Comparison of ENCODE assay signal across 11 mouse cellular contexts in the genomic region with DNA sequence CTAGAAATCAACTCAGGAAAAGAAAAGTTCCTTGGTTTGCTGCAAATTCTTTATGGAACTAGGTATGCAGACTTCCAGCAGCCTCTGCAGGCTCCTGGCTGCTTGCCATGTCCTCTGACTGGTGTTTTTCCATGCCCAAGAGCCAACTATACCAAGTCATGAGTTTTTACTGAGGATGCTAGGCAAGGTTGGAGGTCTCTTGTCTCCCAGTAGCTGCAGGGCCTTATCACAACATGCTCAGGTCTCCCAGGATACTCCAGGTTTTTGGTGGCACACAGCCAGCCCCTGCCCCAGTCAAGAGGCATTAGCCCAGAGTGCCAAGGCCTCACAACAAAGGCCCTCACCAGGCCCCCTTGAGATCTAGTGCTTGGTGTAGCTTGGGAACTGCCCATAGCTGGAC.
DNase-seq lines count a peak whose midpoint lies in the region; ATAC-seq lines count a peak whose summit lies in the region.
"Had no signal": no experiment of that assay in that cellular context is flagged by ENCODE, and none has a peak within 500 bp of the region (broad histone marks: within the 10 kb centered on the region; RNA-seq: fewer than 3 reads in every experiment).

No protein-coding gene starts in this region.

- H3K9ac ChIP-seq in heart, embryonic 14.5 days (ENCODE audit: low read length): no peak overlapping the region
- H3K9ac ChIP-seq in lung, embryonic 15.5 days: no peak overlapping the region
- no peak overlapping the region for H3K9ac ChIP-seq in hindbrain, embryonic 16.5 days (ENCODE audit: low read depth, low read length)
- H3K9ac ChIP-seq: hindbrain, embryonic 14.5 days; midbrain, embryonic 13.5 days had no signal

- ATAC-seq in heart, embryonic 14.5 days (ENCODE audit: insufficient number of reproducible peaks, insufficient read depth, low FRiP score, low read depth): 0 out of 2 replicates have a peak, but pooled peaks have one; percentile 31
- peak; percentile 77 for ATAC-seq in lung, embryonic 15.5 days (ENCODE audit: borderline replicate concordance, extremely low read depth, low FRiP score, low TSS enrichment)
- no peak for ATAC-seq in hindbrain, embryonic 16.5 days
- ATAC-seq in erythroblast, adult 5-6 weeks (replicated peaks; ENCODE audit: low FRiP score, poor library complexity, severe bottlenecking): no peak
- ATAC-seq: midbrain, embryonic 13.5 days had no signal

- H3K36me3 ChIP-seq in heart, embryonic 14.5 days (ENCODE audit: control insufficient read depth, insufficient read depth, low read length): no peaks in the 10 kb centered on the region
- no peaks in the 10 kb centered on the region for H3K36me3 ChIP-seq in lung, embryonic 15.5 days
- H3K36me3 ChIP-seq in hindbrain, embryonic 16.5 days (ENCODE audit: control insufficient read depth, insufficient read depth, low read length): no peaks in the 10 kb centered on the region
- H3K36me3 ChIP-seq: forebrain, embryonic 10.5 days; midbrain, embryonic 13.5 days had no signal

- peaks cover 9 to 15% of the 10 kb centered on the region in 2 experiments for H3K4me1 ChIP-seq in heart, embryonic 14.5 days (ENCODE audit: control insufficient read depth in 2 of 2, insufficient read depth in 2 of 2, low read length in 2 of 2)
- no peaks in the 10 kb centered on the region for H3K4me1 ChIP-seq in lung, embryonic 15.5 days
- no peaks in the 10 kb centered on the region for H3K4me1 ChIP-seq in hindbrain, embryonic 16.5 days (ENCODE audit: control insufficient read depth, insufficient read depth, low read depth, low read length)
- H3K4me1 ChIP-seq: forebrain, embryonic 10.5 days; midbrain, embryonic 13.5 days had no signal

- DNase-seq in heart, postnatal 25 days (ENCODE audit: low spot score): no peak
- peak; percentile 13 for DNase-seq in adrenal gland, adult 8-10 months
- DNase-seq in cerebellum, postnatal 36 days: peak; percentile 32 to 36
- no peak for DNase-seq in layer of hippocampus, postnatal 10 days (ENCODE audit: low spot score in 2 of 2)

- H3K4me3 ChIP-seq in heart, embryonic 14.5 days (ENCODE audit: control insufficient read depth in 1 of 2, insufficient read depth in 1 of 2, low read depth in 1 of 2, low read length in 2 of 2): no peak overlapping the region
- H3K4me3 ChIP-seq in lung, embryonic 15.5 days: no peak overlapping the region
- H3K4me3 ChIP-seq in hindbrain, embryonic 16.5 days (ENCODE audit: low read length): no peak overlapping the region
- H3K4me3 ChIP-seq: forebrain, embryonic 10.5 days; midbrain, embryonic 13.5 days had no signal

- no peaks in the 10 kb centered on the region for H3K9me3 ChIP-seq in heart, embryonic 14.5 days (ENCODE audit: control insufficient read depth, low read length)
- H3K9me3 ChIP-seq in lung, embryonic 15.5 days: no peaks in the 10 kb centered on the region
- no peaks in the 10 kb centered on the region for H3K9me3 ChIP-seq in hindbrain, embryonic 16.5 days (ENCODE audit: control insufficient read depth, low read length)
- H3K9me3 ChIP-seq: forebrain, embryonic 10.5 days; midbrain, embryonic 13.5 days had no signal

- H3K4me2 ChIP-seq in heart, embryonic 14.5 days (ENCODE audit: low read length): no peak overlapping the region
- no peak overlapping the region for H3K4me2 ChIP-seq in lung, embryonic 15.5 days
- no peak overlapping the region for H3K4me2 ChIP-seq in hindbrain, embryonic 16.5 days (ENCODE audit: low read length)
- H3K4me2 ChIP-seq: hindbrain, embryonic 14.5 days; midbrain, embryonic 13.5 days had no signal

- intact Hi-C loops in heart, postnatal 25 days (cut with DNase I): no loop called here

- H3K27me3 ChIP-seq in heart, embryonic 14.5 days (ENCODE audit: control insufficient read depth, insufficient read depth, low read length): no peaks in the 10 kb centered on the region
- no peaks in the 10 kb centered on the region for H3K27me3 ChIP-seq in lung, embryonic 15.5 days
- no peaks in the 10 kb centered on the region for H3K27me3 ChIP-seq in hindbrain, embryonic 16.5 days (replicated peaks; ENCODE audit: control insufficient read depth, insufficient read depth, low read length)
- H3K27me3 ChIP-seq: midbrain, embryonic 13.5 days had no signal

- peak overlapping the region; percentile 79 to 87 for H3K27ac ChIP-seq in heart, embryonic 14.5 days (replicated peaks in 1 of 2; ENCODE audit: control insufficient read depth in 1 of 2, insufficient read depth in 1 of 2, low read depth in 2 of 2, low read length in 2 of 2)
- H3K27ac ChIP-seq in lung, embryonic 15.5 days: peak overlapping the region; percentile 34; the same call in 1 of the 2 replicates
- H3K27ac ChIP-seq in hindbrain, embryonic 16.5 days (ENCODE audit: low read depth, low read length): no peak overlapping the region
- H3K27ac ChIP-seq: forebrain, embryonic 10.5 days; hindbrain, embryonic 14.5 days; midbrain, embryonic 13.5 days had no signal

Comparison
In these comparisons a context has a peak if more than half of its experiments do, and no peak if none do; other contexts are left out.
1. ATAC-seq: peak in heart, embryonic 14.5 days (single experiment) and lung, embryonic 15.5 days (single experiment); none in hindbrain, embryonic 16.5 days (single experiment) and erythroblast, adult 5-6 weeks (single experiment).
2. DNase-seq: peak in adrenal gland, adult 8-10 months (single experiment) and cerebellum, postnatal 36 days (2 of 2); none in heart, postnatal 25 days (single experiment) and layer of hippocampus, postnatal 10 days (0 of 2).